Mouse (Mus musculus): ENCODE results near the gene Olfr1115.

DNA sequence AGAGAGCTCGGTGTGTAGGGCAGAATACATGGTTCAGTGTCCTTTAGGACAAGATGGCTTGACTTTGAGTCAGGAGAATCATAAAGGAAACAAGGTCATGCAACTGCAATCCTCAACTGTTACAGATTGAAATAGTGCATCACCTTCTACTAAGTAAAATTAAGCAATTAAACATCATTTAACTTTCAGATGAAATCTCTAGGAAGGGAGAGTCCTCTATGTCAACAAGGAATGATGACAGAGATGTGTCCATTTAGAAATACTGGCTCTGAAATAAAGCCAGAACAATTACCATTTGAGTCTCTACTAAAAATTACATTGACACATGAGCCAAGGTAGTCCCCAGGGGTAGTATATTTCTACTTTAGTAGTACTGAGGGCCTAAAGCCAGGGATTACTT lies 19.4 kb downstream of the Olfr1115 start, which contains the start of gene Olfr1116:
- TF ChIP-seq USF2 (conservative IDR thresholded peaks at IDR 0.05; ENCODE audit: low read depth, low read length) (no peak), MAFK (IDR thresholded peaks at IDR 0.05; ENCODE audit: insufficient replicate concordance, low read length) (no peak), ZC3H11A (IDR thresholded peaks at IDR 0.05; ENCODE audit: low read depth, low read length) (no peak), CTCF (conservative IDR thresholded peaks at IDR 0.05 in 1 of 2, IDR thresholded peaks at IDR 0.05 in 1 of 2; ENCODE audit: low read depth in 2 of 2, low read length in 2 of 2) (no peak), EP300 (IDR thresholded peaks at IDR 0.05; ENCODE audit: low read length) (no peak), MAX (IDR thresholded peaks at IDR 0.05; ENCODE audit: low read length) (no peak), E2F4 (IDR thresholded peaks at IDR 0.05; ENCODE audit: insufficient replicate concordance, low read depth, low read length) (no peak), HCFC1 (IDR thresholded peaks at IDR 0.05; ENCODE audit: low read depth, low read length) (no peak), POLR2A (IDR thresholded peaks at IDR 0.05; ENCODE audit: low read depth, low read length) (no peak), JUND (conservative IDR thresholded peaks at IDR 0.05; ENCODE audit: low read depth, low read length) (no peak), PAX5 (IDR thresholded peaks at IDR 0.05; ENCODE audit: low read length) (no peak)
